Mouse (Mus musculus) spleen, embryonic (tissue): ENCODE measurements around the gene Spcs2.
"Not testable (repeated sequence)": the region's sequence is repeated elsewhere in the genome, so short reads cannot be mapped to it uniquely, and the experiment has no call there.

Source experiments
- CTCF ChIA-PET: fragments of 350-600 bp; sonication (Branson Sonifier 250); formaldehyde crosslinking; loops from one replicate; lab custom pipeline; 2022; lab: Charles Lee

Gene Spcs2

DNA sequence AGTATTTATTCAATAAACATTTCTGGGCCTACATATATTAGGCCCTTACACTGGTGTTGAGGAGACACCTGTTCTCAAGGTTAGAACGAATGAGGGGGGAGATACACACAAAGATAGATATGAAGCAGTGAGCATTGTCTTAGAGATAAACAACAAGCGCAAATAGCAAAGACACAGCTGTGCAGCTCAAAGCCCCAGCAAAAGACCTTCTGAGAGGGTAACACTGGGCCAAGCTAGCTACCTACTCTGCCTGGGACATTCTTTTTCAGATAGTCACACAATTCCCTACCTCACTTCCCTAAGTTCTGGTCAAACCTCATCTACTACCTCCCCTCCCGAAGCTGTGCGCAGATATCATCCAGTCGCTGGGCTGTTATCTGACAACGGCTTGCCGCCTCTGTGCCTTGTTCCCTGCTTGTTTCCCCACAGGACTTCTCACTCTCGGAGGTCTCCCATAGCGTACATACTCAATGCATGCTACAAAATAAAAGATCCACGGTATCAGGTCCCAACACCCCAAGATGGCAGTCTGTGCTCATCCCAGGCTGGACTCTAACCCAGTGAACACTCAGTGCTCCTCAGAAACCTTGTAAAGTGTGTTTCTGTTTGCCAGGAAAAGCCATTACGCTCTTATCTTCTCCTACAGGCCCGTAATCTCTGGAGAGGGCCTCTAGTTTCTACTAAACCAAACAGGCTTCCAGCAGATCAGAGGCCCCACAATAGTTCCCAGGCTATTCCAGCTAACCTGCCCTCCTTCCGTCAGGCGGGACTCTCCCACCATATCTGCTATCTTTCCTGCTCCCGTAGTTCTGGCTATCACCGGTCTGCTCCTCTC is 38.4 kb downstream of the Spcs2 start:
- CTCF ChIA-PET = no interaction called here

DNA sequence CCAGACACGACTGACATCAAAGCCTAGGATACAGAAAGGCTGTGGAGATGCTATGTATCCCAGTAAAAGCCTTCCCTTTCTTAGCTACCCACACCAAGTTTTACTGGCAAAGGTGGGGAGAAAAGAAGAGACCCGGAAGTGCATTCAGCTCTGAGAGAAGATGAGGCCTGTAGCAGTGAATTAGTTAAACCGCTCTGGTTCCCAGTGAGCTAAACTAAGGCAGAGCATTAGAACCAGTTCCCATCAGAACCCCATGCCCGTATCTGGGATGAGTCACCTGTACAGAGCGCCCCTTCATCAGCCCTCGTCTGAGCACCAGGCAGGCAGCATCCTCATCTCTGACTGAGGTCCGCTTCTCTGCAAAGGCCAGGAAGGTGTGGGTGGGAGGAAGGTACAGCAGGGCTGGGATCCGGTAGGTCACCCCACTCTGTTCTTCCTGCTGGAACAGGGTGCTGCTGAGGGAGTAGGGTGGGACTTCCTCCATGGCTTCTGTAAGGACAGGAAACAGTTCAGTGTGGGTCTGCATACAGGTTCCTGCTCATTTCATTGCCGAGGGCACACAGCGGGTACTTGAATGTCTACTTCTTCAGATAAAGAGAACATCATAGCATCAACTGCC is 40.1 kb downstream of the Spcs2 start:
- CTCF ChIA-PET = no interaction called here

DNA sequence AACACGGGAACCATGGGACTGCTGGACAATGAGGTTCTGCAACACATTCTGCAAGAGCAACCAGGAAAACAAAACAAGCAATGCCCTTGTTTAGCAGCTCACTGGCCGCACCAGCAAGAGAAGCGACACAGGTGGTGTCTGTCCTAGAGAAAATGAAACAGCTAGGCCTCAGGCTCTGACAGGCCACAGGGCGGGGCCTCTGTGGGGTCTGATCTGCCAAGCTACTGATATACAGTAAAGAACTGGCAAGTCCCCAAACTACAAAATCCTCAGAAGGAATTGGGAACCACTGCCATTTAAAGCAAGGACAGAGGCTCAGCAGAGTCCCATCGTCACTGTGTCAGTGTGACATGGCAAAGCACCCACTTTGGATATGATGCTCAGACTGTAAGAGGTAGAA is 40.8 kb downstream of the Spcs2 start:
- CTCF ChIA-PET = no interaction called here

DNA sequence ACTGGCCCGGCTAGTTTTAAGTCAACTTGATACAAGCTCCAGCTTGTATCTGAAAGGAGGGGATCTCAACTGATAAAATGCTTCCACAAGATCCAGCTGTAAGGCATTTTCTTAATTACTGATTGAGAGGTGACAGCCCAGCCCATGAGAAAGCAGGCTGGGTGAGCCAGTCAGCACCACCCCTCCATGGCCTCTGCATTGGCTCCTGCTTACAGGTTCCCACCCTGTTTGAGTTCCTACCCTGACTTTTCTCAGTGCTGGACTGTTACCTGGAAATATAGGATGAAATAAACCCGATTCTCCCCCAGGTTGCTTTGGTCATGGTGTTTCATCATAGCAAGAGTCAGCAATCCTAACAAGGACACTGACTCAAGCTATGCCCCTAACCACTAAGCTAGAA is 41.3 kb downstream of the Spcs2 start:
- CTCF ChIA-PET = no interaction called here

DNA sequence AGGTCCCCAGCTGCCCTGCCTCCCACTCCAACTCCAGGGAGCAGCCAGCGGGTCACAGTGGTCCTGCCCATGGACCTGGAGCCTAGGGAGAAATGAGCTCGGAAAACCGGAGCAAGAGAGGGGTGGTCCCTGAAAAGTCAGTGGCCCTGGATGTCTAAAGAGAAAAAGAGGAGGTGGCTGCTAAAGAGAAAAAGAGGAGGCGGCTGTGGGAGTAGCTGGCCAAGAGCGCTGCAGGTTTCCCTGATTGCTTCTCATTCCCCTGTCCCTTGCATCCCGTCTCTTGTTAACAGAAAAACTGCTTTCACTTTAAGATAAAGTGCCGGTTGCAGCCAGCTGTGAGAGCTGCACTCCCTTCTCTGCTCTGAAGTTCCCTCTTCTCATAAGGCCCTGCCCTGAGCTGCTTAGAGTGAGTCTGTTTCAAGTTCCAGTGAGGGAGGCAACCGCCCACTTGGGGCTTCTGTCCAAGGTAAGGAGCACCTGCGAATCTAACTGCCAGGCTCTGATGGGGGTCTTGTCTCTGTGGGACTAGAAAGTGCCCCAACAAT is 45.0 kb downstream of the Spcs2 start:
- CTCF ChIA-PET = not testable (repeated sequence)

DNA sequence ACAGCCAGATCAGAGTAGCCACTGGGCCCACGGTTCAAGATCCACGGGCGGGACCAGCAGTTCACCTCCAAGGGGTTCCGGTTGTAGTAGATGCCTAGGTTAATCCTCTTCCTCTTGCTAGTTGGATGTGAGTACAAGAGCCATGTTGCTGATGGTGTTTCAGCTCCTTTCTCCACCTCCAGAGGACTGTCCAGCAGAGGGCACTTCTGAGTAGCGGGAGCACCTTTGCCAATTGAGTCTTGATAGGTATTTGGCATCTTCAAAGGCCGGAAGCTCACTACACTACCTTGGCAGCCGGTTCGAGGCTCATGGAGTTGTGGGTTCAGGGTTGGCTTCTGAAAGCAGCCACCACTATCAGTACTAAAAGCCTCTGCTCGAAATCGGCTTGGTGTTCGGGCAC is 49.9 kb downstream of the Spcs2 start:
- CTCF ChIA-PET = interaction anchor here (1.1 kb wide), 1 partner anchor 63 kb away, joined by 3 read pairs; no protein-coding TSS in a partner anchor

DNA sequence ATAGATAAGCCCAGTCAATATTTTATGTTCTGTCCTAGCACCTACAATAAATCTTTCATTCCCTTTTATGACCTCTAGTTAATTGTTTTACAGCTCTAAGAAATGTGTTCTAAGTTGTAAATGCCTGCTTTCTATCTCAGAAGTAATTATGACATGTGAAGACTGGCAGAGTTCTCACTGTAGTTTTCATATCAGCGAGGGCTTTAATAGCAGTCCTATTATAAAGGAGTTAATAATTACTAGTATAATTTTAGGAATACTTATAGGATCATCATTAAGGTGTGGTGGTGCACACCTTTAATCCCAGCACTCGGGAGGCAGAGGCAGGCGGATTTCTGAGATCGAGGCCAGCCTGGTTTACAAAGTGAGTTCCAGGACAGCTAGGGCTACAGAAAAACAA is 51.6 kb downstream of the Spcs2 start:
- CTCF ChIA-PET = interaction anchor here (0.6 kb wide), 1 partner anchor 27 kb away, joined by 3 read pairs; no protein-coding TSS in a partner anchor

DNA sequence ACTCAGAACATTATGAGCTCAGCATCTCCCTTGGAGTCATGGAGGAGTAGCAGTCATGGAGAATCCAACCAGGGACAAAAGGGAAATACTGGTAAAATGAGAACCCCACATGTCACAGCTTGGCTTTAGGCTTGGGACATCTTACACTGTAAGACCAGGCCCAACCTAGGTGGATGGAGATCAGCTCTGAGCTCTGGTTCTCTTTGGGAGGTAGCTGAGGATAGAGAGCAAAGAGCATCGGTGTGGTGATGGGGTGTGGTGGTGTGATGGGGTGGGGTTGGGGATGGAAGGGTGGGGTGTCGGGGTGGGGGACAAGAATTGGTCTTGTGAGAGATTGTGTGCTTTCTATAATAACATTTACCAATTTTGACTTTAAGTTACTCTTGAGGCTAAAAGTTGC is 52.4 kb downstream of the Spcs2 start:
- CTCF ChIA-PET = no interaction called here

DNA sequence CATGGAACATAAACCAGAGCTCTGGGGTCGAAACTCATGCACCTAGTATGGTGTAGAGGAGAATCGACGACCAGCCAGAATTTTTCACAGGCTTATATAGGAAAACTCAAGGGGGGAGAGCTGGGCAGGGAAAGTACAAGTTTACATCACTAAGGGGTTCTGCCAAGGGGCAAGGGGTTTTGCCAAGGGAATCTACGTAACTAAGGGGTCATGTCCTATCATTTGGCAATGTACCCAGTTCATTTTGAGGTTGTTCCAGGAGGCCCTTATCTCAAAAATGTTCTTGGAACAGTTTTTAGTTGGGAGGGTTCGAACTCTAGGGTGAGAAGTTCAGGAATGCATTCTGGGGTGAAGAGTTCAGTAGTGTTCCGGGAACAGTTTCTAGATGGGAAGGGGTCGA is 56.2 kb downstream of the Spcs2 start:
- CTCF ChIA-PET = not testable (repeated sequence)

DNA sequence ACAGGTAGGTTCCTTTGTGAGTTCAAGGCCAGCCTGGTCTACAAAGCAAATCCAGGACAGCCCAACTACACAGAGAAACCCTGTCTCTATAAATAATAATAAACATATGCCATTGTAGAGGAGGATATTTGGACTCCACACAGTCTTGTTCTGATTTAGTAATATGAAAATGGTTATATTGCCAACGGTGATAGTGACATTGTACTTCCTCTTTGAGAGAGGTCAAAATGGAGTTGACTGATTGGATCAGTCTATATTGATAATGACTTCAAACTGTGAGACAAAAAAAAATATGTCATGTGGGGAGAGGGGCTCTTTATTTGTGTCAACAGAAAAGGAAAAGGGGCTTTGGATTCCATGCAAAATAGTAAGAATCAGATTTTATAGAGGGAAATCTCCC is 57.9 kb downstream of the Spcs2 start:
- CTCF ChIA-PET = no interaction called here

DNA sequence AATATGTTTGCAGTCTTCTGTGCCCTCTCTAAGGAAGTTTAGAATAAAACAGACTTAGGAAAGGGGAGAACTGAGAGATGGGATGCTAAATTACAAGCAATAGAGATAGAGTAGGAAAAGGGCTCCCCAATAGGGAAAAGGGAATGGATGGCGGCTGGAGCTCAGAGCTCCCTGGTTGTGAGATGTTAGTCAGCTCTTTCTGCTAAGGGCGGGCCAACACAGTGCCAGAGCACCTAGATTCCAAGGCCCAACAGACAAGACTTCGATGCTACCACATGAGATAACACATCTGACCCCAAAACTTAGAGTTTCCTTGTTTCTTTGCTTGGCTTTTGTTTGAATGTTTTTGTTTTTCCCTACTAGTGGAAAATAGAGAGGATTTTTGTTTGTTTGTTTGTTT is 59.2 kb downstream of the Spcs2 start:
- CTCF ChIA-PET = not testable (repeated sequence)

DNA sequence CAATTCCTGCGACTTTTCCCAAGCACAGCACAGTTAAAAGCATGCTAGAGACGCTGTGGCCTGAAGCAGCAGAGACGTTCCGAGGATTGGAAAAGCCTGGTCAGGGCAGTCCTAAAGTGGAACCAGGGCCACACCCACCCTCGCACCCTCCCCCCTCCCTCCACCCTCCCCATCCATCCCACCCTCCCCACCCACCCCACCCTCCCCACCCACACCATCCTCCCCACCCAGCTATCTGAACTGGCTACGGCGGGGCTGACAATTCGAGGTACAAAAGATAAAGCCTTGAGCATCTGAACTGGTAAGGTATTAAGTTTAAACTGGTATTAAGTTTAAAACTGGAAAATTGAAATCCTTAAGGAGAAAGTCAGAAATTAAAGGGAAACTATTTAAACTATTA is 59.7 kb downstream of the Spcs2 start:
- CTCF ChIA-PET = no interaction called here

DNA sequence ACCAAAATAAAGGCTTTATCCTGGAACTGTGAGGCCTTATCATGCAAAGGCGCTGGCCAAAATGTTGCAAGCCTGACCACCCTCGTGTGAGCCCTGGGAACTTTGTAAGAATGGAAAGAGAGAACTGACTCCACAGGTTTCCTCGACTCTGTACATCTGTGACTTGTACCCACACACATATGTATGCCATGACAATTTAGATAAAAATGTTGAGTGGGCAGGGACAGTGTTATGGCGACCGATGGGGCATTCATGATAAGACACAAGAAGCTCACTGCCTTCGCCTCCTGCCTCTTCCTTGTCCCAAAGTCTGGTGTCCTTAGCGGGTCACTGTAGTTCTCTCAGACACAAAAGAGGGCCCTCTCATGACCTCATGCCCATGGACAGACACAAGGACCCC is 64.1 kb downstream of the Spcs2 start:
- CTCF ChIA-PET = interaction anchor here (0.7 kb wide), 1 partner anchor 77 kb away, joined by 4 read pairs; no protein-coding TSS in a partner anchor

DNA sequence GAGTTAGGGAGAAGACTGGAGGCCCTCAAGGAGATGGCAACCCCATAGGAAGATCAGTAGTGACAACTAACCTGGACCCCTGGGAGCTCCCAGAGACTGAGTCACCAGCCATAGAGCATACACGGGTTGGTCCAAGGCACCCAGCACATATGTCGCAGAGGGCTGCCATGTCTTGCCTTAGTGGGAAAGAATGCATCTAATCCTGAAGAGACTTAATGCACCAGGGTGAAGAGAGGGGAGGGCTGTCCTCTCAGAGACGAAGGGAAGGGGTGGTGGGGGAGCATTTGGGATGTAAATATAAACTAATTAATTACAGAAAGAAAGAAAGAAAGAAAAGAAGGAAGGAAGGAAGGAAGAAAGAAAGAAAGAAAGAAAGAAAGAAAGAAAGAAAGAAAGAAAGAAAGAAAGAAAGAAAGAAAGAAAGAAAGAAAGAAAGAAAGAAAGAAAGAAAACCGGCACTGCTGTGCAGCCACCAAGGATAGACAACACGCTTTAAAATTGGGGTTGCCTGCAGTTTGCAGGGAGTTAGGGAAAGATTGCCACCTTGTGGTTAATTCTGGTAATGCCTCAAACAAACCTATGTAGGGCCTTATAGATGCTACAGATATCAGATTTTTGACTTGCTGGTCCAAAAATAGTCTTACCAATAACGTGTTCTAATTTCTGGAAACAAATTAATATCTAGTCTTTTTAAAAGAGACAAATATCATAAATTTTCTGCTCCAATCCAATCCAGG is 65.2 kb downstream of the Spcs2 start:
- CTCF ChIA-PET = interaction anchor here (0.7 kb wide), 1 partner anchor 78 kb away, joined by 4 read pairs; no protein-coding TSS in a partner anchor

DNA sequence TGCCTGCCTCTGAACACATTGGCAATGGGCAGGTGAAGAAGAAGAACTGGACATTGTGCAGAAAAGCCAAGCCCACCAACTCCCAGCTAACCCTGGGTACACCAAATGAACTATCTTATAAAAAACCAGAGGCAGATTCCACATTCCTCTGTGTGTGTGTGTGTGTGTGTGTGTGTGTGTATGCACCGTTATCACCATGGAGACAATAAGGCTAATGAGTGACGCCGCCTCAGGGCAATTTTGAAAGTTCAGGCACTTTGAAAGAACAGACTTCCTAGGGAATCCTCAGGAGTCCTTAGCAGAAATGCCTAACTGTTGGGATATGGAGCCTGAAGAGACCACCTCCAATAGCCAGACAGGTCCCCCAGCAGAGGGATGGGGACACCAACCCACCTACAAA is 66.0 kb downstream of the Spcs2 start:
- CTCF ChIA-PET = interaction anchor here (0.5 kb wide), 1 partner anchor 379 kb away, joined by 4 read pairs; no protein-coding TSS in a partner anchor

DNA sequence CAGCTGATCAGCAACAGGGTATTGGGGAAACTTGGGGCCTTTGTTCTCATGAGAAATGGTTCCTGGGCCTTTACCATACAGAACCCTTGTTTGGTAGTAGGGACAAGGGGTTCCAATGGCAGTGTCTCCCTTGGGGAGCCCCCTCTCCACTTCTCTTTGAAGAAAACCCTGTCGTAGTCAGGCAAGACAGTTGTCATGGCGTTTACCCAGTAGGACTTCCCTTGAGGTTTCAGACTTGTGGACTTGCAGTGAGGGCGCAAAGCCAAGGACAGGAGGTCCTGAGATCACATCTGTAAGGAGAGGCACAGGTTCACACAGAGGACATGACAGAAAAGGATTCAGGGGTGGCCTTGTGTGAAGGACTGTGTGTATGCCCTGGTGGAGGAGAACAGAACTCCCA is 66.8 kb downstream of the Spcs2 start:
- CTCF ChIA-PET = no interaction called here

DNA sequence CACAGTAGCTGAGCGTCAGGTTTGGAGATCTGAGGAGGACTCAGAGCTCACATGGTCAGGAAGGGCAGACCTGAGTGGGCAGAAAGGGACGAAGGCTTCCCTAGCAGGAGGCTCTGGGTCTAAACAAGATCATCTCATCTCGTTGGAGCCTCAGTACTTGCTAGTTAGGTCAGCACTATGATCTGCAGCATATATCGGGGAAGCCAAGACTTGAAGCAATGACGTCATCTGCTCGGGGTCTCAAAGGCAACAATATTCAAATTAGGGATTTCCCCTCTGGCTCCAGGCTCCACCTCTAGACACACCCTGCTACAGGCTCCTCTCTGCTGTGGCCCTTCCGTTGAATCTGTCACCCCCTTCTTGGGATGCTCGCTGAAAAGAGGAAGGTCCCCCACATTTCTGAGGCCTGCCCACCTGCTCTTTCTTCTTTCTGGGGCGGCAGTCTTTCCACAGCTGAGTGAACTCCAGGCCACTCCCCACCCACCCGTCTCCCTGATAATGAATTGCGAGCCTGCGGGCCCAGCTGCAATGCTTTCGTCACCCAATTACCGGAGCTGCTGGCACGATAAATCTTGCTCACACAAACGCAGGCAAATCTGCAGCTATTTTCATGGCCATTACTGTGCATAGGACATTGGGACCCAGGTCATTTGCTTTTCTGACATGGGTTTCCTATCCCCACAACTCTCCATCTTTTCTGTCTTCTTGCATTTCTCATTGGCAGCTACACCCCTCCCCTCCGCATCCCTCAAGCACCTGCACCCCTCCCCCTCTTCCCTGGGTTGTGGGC is 67.9 kb downstream of the Spcs2 start:
- CTCF ChIA-PET = interaction anchor here (0.9 kb wide), 1 partner anchor 177 kb away, joined by 4 read pairs; no protein-coding TSS in a partner anchor

DNA sequence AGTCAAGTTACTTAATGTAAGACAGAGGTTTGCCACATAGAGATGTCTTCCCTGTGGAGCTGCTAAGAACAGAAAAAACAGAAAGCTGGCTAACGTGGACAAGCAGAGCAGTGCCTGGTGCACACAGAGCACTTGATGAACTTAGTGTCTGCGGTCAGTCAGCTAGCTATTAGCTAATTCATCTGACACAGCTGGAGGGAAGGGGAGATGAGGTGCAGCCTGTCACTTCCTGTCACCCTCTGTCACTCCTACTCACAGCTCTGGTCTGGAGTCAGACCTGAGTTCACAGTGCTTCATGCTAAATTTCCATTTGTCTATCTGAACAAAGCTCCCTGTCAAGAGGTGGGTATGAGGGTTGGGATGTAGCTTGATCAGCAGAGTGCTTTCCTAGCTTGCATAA is 69.2 kb downstream of the Spcs2 start:
- CTCF ChIA-PET = no interaction called here

DNA sequence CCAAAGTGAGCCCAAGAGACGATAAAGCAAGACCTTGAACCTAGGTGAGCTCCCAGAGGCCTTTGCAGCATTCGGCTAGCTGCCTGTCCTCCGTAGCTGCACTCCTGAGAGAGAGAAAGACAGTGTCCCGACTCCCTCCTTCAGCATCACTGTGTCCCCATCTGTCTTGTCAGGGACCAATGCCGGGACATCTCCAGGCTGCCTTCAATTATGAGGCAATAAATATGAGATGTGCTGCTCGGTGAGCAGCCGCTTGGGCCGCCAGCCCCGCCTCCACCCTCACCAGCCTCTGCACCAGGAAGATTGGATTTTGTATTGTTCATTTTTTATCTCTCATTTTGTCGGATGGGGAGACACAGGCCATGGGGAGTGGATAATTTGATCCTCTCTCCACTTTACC is 72.4 kb downstream of the Spcs2 start:
- CTCF ChIA-PET = no interaction called here

DNA sequence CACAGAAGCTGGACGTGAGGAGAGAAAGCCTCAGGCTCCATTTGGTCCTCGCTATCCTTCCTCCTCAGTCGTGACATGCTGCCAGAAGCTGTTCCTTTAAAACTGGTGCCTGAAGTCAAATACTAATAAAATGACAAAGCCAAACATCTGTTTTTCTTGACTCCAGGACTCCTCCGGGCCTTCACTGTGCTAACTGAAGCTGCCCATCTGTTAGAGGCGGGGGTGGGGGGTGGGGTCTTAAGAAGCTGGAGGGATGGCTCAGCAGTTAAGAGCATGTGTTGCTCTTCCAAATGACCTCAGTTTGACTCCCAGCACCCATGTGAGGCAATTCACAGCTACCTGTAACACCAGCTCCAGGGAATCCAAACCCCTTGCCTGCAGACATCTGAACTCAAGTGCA is 74.7 kb downstream of the Spcs2 start:
- CTCF ChIA-PET = no interaction called here

DNA sequence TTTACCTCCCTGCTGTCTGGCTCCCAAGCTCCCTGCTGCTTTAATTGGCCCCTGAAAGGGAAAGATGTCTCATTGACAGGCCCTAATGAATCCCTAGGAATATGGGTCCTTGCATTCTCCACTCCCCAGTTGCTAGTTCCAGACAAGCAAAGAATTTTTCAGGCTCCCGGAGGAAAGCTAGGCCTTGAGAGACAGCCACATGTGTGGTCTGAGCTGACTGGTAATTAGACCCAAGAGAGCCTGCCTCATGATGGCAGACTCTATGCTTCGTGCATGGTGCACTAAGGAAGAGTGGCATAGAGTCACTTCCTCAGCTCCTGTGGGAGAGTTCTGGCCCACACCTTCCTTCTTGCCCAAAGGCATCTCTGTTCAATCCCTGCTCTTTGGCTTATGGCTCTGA is 75.3 kb downstream of the Spcs2 start:
- CTCF ChIA-PET = no interaction called here
